Mouse (Mus musculus): ENCODE results near the gene Gm49387.

DNA sequence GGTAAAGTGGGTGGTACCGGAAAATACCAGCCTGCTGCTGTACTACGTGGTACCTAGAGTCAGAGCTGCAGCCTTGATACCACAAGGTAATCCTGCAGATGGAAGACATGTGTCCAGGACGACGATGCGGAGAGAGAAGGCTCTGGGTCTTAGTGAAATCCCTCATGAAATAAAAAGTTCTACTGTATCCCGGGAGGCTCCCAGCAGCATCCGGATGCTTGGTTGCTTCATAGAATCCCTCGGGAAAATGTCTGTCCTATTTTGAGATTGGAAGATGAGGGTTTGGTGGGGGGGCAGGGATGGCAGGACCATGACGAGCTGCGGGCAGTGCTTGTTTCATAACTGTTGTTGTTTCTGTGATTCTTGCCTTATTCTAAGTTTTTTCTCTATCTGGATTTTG lies 7.3 kb upstream of the Gm49387 start:
- no peak for TF ChIP-seq POLR2A (IDR thresholded peaks at IDR 0.05; ENCODE audit: low read depth, low read length)
- no peak for TF ChIP-seq CTCF (IDR thresholded peaks at IDR 0.05; ENCODE audit: extremely low read depth, insufficient read depth, insufficient read length, insufficient replicate concordance)
